Comparison of ENCODE assay signal across 8 mouse cellular contexts in the genomic region with DNA sequence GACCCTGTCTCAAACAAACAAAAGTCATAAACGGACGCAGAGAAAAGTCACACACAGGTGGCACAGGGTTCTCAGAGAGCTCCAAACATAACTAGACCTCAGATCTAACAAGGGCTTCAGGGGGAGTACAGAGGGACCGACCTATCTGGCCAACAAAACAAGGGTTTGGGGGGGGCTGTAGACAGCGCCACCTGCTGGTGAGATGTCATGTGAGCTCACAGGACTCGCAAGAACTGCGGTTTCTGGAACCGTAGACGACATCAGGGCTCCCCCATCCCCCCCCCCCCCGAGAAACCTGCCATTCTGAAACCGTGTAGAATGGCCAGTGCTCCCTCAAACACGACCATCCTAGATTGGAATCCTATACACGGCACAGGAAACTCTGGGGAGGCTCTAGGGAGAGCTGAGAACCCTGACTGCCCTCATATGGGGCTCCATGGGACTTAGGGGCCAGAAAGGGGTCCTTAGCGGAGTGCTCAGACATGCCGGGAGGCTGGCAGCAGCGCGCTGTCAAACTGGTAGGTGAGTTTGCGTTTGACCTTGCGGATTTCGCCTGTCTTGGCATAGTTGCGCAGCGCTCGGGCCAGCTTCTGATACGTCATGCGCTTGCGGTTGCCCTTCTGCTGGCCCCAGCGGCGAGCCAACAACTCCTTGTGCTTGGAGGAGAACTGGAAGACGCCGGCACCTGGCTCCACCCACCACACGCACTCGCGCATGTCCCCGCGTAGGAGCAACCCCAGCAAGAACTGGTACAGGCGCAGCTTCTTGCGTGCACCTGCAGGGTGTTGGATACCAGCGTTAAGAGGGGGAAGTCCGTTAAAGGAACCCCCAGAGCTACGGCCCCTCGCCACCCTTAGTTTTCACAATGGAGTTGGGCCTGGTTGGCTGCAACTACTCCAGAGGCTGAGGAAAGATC. TPM values are rescaled to one million over a fixed set of nuclear protein-coding genes. Genes with fewer than 3 reads are reported as not detected.
A peak's percentile ranks its signal among the peaks of the same experiment; 100 is the strongest.
DNase-seq lines count a peak whose midpoint lies in the region; ATAC-seq and TF ChIP-seq lines count a peak whose summit lies in the region.

No protein-coding gene starts in this region.

- no peak overlapping the region for H3K27ac ChIP-seq in hindbrain, embryonic 12.5 days
- H3K27ac ChIP-seq in lung, embryonic 16.5 days (ENCODE audit: low read length): no peak overlapping the region
- H3K27ac ChIP-seq in olfactory bulb, adult 2 months (ENCODE audit: insufficient read depth, low read depth, low read length): no peak overlapping the region

- TF ChIP-seq CTCF in olfactory bulb, adult 2 months (IDR thresholded peaks at IDR 0.05; ENCODE audit: insufficient read depth, low read depth, low read length): peak; percentile 77; the same call in 1 of the 2 replicates

- TF ChIP-seq POLR2A in olfactory bulb, adult 2 months (IDR thresholded peaks at IDR 0.05; ENCODE audit: insufficient read depth, low read depth, low read length): no peak

- peak overlapping the region; percentile 36 for H3K9ac ChIP-seq in hindbrain, embryonic 12.5 days
- H3K9ac ChIP-seq in lung, embryonic 16.5 days (ENCODE audit: low read length): peak overlapping the region; percentile 57

- 0 out of 2 replicates have a peak, but pooled peaks cover 2% of the 10 kb centered on the region for H3K36me3 ChIP-seq in hindbrain, embryonic 12.5 days
- H3K36me3 ChIP-seq in lung, embryonic 16.5 days (ENCODE audit: control insufficient read depth, insufficient read depth, low read length): no peaks in the 10 kb centered on the region

- H3K4me3 ChIP-seq in hindbrain, embryonic 12.5 days: peak overlapping the region; percentile 22
- peak overlapping the region; percentile 36 for H3K4me3 ChIP-seq in lung, embryonic 16.5 days (ENCODE audit: low read length)
- H3K4me3 ChIP-seq in olfactory bulb, adult 2 months (ENCODE audit: insufficient read depth, low read depth, low read length): peak overlapping the region; percentile 43

- peak overlapping the region; percentile 58 for H3K4me2 ChIP-seq in hindbrain, embryonic 12.5 days (replicated peaks)
- H3K4me2 ChIP-seq in lung, embryonic 16.5 days (ENCODE audit: low read depth, low read length): peak overlapping the region; percentile 63

- WGBS in hindbrain, embryonic 12.5 days: 6% methylated on average over 40 of the region's 40 CpGs
- WGBS in lung, embryonic 16.5 days: 4% methylated on average over 40 of the region's 40 CpGs
- 5% methylated on average over 40 of the region's 40 CpGs for WGBS in olfactory bulb, adult 2 months

- no peaks in the 10 kb centered on the region for H3K9me3 ChIP-seq in hindbrain, embryonic 12.5 days (replicated peaks)
- no peaks in the 10 kb centered on the region for H3K9me3 ChIP-seq in lung, embryonic 16.5 days (ENCODE audit: control insufficient read depth, low read length)

- peaks cover 66% of the 10 kb centered on the region for H3K27me3 ChIP-seq in hindbrain, embryonic 12.5 days
- peaks cover 17% of the 10 kb centered on the region; the same call in 1 of the 2 replicates for H3K27me3 ChIP-seq in lung, embryonic 16.5 days (ENCODE audit: control insufficient read depth, insufficient read depth, low read depth, low read length)

- DNase-seq in NIH3T3 (ENCODE audit: low read depth): peak; percentile 54
- DNase-seq in cerebellum, adult 9-10 months: peak; percentile 85
- peak; percentile 82 to 83 for DNase-seq in layer of hippocampus, postnatal 10 days (ENCODE audit: low spot score in 2 of 2)
- peak; percentile 79 to 90 for DNase-seq in thymus, postnatal 10 days (ENCODE audit: low spot score in 2 of 2)

- H3K4me1 ChIP-seq in hindbrain, embryonic 12.5 days: peaks cover 15% of the 10 kb centered on the region
- H3K4me1 ChIP-seq in lung, embryonic 16.5 days (replicated peaks; ENCODE audit: control insufficient read depth, insufficient read depth, low read length): peaks cover 18% of the 10 kb centered on the region; the same call in 1 of the 2 replicates
- H3K4me1 ChIP-seq in olfactory bulb, adult 2 months (ENCODE audit: control insufficient read depth, insufficient read depth, low read length): peaks cover 10% of the 10 kb centered on the region

- peak; percentile 94 for ATAC-seq in frontal cortex, adult (ENCODE audit: low TSS enrichment)
- 0 out of 2 replicates have a peak, but pooled peaks have one; percentile 23 for ATAC-seq in hindbrain, embryonic 12.5 days (ENCODE audit: low FRiP score)
- peak; percentile 41; the same call in 1 of the 2 replicates for ATAC-seq in lung, embryonic 16.5 days (ENCODE audit: low read depth)

RNA-seq across cellular contexts. Expression of a gene that starts 3.3 kb away (rescaled TPM):
- 0.22 TPM in 1 of 2 replicates, not detected in the other for polyA plus RNA-seq in hindbrain, embryonic 12.5 days (2016; fragmentation: Nextera tagmentation; extraction: Ambion mirVana)
- total RNA-seq in layer of hippocampus, postnatal 10 days (2021): under 1 TPM; 0.11 to 0.18 TPM
- 0.63 and 1.2 TPM in 2 replicates for polyA plus RNA-seq in lung, embryonic 16.5 days (2015; fragmentation: Nextera tagmentation; extraction: Ambion mirVana)
- not detected in 2 replicates for polyA plus RNA-seq in olfactory bulb, adult 2 months (2012; ENCODE audit: insufficient read depth, insufficient read length, low replicate concordance, missing spikeins)

RNA-seq across cellular contexts. Expression of a gene that starts 4.1 kb away (rescaled TPM):
- 0.08 and 0.10 TPM in 2 replicates for polyA plus RNA-seq in hindbrain, embryonic 12.5 days (2016; fragmentation: Nextera tagmentation; extraction: Ambion mirVana)
- under 1 TPM in 1 of 2 experiments, not detected in 1; 0.11 TPM for total RNA-seq in layer of hippocampus, postnatal 10 days (2021)
- 0.33 and 1.1 TPM in 2 replicates for polyA plus RNA-seq in lung, embryonic 16.5 days (2015; fragmentation: Nextera tagmentation; extraction: Ambion mirVana)
- not detected in 2 replicates for polyA plus RNA-seq in olfactory bulb, adult 2 months (2012; ENCODE audit: insufficient read depth, insufficient read length, low replicate concordance, missing spikeins)

RNA-seq across cellular contexts. Expression of a gene that starts 20.9 kb away (rescaled TPM):
- polyA plus RNA-seq in hindbrain, embryonic 12.5 days (2016; fragmentation: Nextera tagmentation; extraction: Ambion mirVana): 72.1 and 73.5 TPM in 2 replicates
- total RNA-seq in layer of hippocampus, postnatal 10 days (2021): 10 to 100 TPM; 10.3 to 13.6 TPM
- polyA plus RNA-seq in lung, embryonic 16.5 days (2015; fragmentation: Nextera tagmentation; extraction: Ambion mirVana): 100 and 109 TPM in 2 replicates
- not detected in 2 replicates for polyA plus RNA-seq in olfactory bulb, adult 2 months (2012; ENCODE audit: insufficient read depth, insufficient read length, low replicate concordance, missing spikeins)

RNA-seq across cellular contexts. Expression of a gene that starts 26.0 kb away (rescaled TPM):
- polyA plus RNA-seq in hindbrain, embryonic 12.5 days (2016; fragmentation: Nextera tagmentation; extraction: Ambion mirVana): 71.5 and 75.8 TPM in 2 replicates
- 10 to 100 TPM; 58.3 to 67.3 TPM for total RNA-seq in layer of hippocampus, postnatal 10 days (2021)
- polyA plus RNA-seq in lung, embryonic 16.5 days (2015; fragmentation: Nextera tagmentation; extraction: Ambion mirVana): 86.2 and 87.0 TPM in 2 replicates
- polyA plus RNA-seq in olfactory bulb, adult 2 months (2012; ENCODE audit: insufficient read depth, insufficient read length, low replicate concordance, missing spikeins): not detected in 2 replicates

RNA-seq across cellular contexts. Expression of a gene that starts 31.4 kb away (rescaled TPM):
- polyA plus RNA-seq in hindbrain, embryonic 12.5 days (2016; fragmentation: Nextera tagmentation; extraction: Ambion mirVana): 25.2 and 26.0 TPM in 2 replicates
- 10 to 100 TPM; 27.6 to 33.3 TPM for total RNA-seq in layer of hippocampus, postnatal 10 days (2021)
- 9.5 and 9.9 TPM in 2 replicates for polyA plus RNA-seq in lung, embryonic 16.5 days (2015; fragmentation: Nextera tagmentation; extraction: Ambion mirVana)
- polyA plus RNA-seq in olfactory bulb, adult 2 months (2012; ENCODE audit: insufficient read depth, insufficient read length, low replicate concordance, missing spikeins): not detected in 2 replicates

Comparison
In these comparisons a context has a peak if more than half of its experiments do, and no peak if none do; other contexts are left out.
1. ATAC-seq: peak in every context shown above with its lines; median percentile 94 in frontal cortex, adult; 41 in lung, embryonic 16.5 days; 23 in hindbrain, embryonic 12.5 days.
2. RNA of a gene that starts 20.9 kb away (polyA plus RNA-seq): 100 to 109 TPM in lung, embryonic 16.5 days and 72.1 to 73.5 TPM in hindbrain, embryonic 12.5 days; not detected in olfactory bulb, adult 2 months; every median in the first group is over 10 times any median in the second.
3. Peak in every context shown above with its lines, with median percentiles within 50 percentile points of each other: DNase-seq and H3K4me3 ChIP-seq.